Mouse (Mus musculus) kidney, postnatal 0 days (tissue): Measurements from ENCODE around the gene Depdc7. TPM values are rescaled to one million over a fixed set of nuclear protein-coding genes. Genes with fewer than 3 reads are reported as not detected.
A peak's percentile ranks its signal among the peaks of the same experiment; 100 is the strongest.

Source experiments
- ATAC-seq: fragments of 200-750 bp; cut with Nextera tagmentation; replicated peaks from 2 replicates; pipeline ENCODE4 v1.8.0; 2017; ENCODE audit warnings: low read depth, moderate number of reproducible peaks, moderate TSS enrichment, moderate library complexity; ENCODE audit not compliant: low FRiP score
- DNase-seq: peaks from one replicate; pipeline ENCODE4 v3.0.0-alpha.2; 2016; ENCODE audit warnings: low spot score
- H3K27ac ChIP-seq: fragments of 300-500 bp; sonication (generic); 2 replicates; pipeline ENCODE4 v1.5.1; 2014; ENCODE audit warnings: mild to moderate bottlenecking
- H3K27me3 ChIP-seq: fragments of 300-500 bp; sonication (generic); 2 replicates; pipeline ENCODE4 v1.6.1; 2014; ENCODE audit warnings: low read length, mixed read lengths; ENCODE audit not compliant: insufficient read depth
- H3K36me3 ChIP-seq: fragments of 300-500 bp; sonication (generic); 2 replicates; pipeline ENCODE4 v1.6.1; 2014; ENCODE audit warnings: low read length, mixed read lengths; ENCODE audit not compliant: insufficient read depth
- H3K4me1 ChIP-seq: fragments of 300-500 bp; sonication (generic); replicated peaks from 2 replicates; pipeline ENCODE4 v1.6.1; 2014; ENCODE audit warnings: antibody characterized with exemption, low read length, mixed read lengths; ENCODE audit not compliant: insufficient read depth
- H3K4me2 ChIP-seq: fragments of 300-500 bp; sonication (generic); 2 replicates; pipeline ENCODE4 v1.6.1; 2014; ENCODE audit warnings: mild to moderate bottlenecking, low read length, moderate library complexity, mixed read lengths
- H3K4me3 ChIP-seq: fragments of 300-500 bp; sonication (generic); replicated peaks from 2 replicates; pipeline ENCODE4 v1.5.1; 2014; ENCODE audit warnings: low read depth, low read length
- H3K9ac ChIP-seq: fragments of 300-500 bp; sonication (generic); 2 replicates; pipeline ENCODE4 v1.6.1; 2014; ENCODE audit warnings: low read depth, low read length
- H3K9me3 ChIP-seq: fragments of 300-500 bp; sonication (generic); replicated peaks from 2 replicates; pipeline ENCODE4 v1.6.1; 2016; ENCODE audit warnings: low read length, inconsistent platforms, mixed read lengths
- CTCF ChIP-seq: IDR thresholded peaks from 2 replicates; pipeline ENCODE4 v1.5.1; 2016; ENCODE audit warnings: antibody characterized with exemption, low read depth, mild to moderate bottlenecking, moderate library complexity
- WGBS: fragments of 180-500 bp; shearing (Covaris S2); extraction: QIAGEN DNeasy Blood & Tissue Kit; methylation state at CpG from one replicate; pipeline ENCODE4 v1.1.7; 2014; 5-methylcytosine and 5-hydroxymethylcytosine counted together
- polyA plus RNA-seq: library from polyadenylated mRNA; unstranded; fragments of >200 nt; fragmentation: Nextera tagmentation; extraction: Ambion mirVana; gene quantifications from 2 replicates; pipeline ENCODE4 v1.2.1, GENCODE M21; 2015

The Depdc7 gene
- polyA plus RNA-seq, 1 experiment from 2014 or later, result 27.5 TPM

GRCm38 (mm10) chr2:104746251-104746650 lies 3.6 kb upstream of the Depdc7 start:
- no peak for ATAC-seq
- DNase-seq, result no peak
- no peak overlapping the region for H3K4me2 ChIP-seq
- H3K9ac ChIP-seq, result no peak overlapping the region
- peaks cover 10% of the 10 kb centered on the region; the same call in 1 of the 2 replicates for H3K4me1 ChIP-seq
- no peak for TF ChIP-seq CTCF
- H3K27ac ChIP-seq, result no peak overlapping the region
- no peaks in the 10 kb centered on the region for H3K9me3 ChIP-seq
- 54% methylated on average over 8 of the region's 8 CpGs for WGBS
- no peaks in the 10 kb centered on the region for H3K36me3 ChIP-seq
- H3K27me3 ChIP-seq, result no peaks in the 10 kb centered on the region
- H3K4me3 ChIP-seq, result no peak overlapping the region

- Histone ChIP-seq H3K36me3 (no peaks in the 10 kb centered on the region), H3K4me3 (no peak overlapping the region), H3K4me1 (peaks cover 12% of the 10 kb centered on the region; the same call in 1 of the 2 replicates), H3K27ac (no peak overlapping the region), H3K4me2 (no peak overlapping the region), H3K9me3 (no peaks in the 10 kb centered on the region), H3K9ac (no peak overlapping the region), H3K27me3 (no peaks in the 10 kb centered on the region)
- 52% methylated on average over 5 of the region's 5 CpGs for WGBS
- peak; percentile 38; the same call in 1 of the 2 replicates for ATAC-seq
- peak; percentile 32; the same call in 1 of the 2 replicates for TF ChIP-seq CTCF
- no peak for DNase-seq
These were observed 1.3 kb upstream of the Depdc7 start for GRCm38 (mm10) chr2:104743971-104744370.

- H3K27ac ChIP-seq, result peak overlapping the region; percentile 85
- H3K36me3 ChIP-seq, result no peaks in the 10 kb centered on the region
- 5% methylated on average over 7 of the region's 7 CpGs for WGBS
- DNase-seq, result peak; percentile 39
- H3K9me3 ChIP-seq, result no peaks in the 10 kb centered on the region
- peak; percentile 52 for ATAC-seq
- no peaks in the 10 kb centered on the region for H3K27me3 ChIP-seq
- H3K4me3 ChIP-seq, result peak overlapping the region; percentile 73
- peaks cover 12% of the 10 kb centered on the region; the same call in 1 of the 2 replicates for H3K4me1 ChIP-seq
- no peak for TF ChIP-seq CTCF
- H3K9ac ChIP-seq, result peak overlapping the region; percentile 76
- H3K4me2 ChIP-seq, result peak overlapping the region; percentile 87
These were observed 482 bp upstream of the Depdc7 start for GRCm38 (mm10) chr2:104743160-104743559.

DNA sequence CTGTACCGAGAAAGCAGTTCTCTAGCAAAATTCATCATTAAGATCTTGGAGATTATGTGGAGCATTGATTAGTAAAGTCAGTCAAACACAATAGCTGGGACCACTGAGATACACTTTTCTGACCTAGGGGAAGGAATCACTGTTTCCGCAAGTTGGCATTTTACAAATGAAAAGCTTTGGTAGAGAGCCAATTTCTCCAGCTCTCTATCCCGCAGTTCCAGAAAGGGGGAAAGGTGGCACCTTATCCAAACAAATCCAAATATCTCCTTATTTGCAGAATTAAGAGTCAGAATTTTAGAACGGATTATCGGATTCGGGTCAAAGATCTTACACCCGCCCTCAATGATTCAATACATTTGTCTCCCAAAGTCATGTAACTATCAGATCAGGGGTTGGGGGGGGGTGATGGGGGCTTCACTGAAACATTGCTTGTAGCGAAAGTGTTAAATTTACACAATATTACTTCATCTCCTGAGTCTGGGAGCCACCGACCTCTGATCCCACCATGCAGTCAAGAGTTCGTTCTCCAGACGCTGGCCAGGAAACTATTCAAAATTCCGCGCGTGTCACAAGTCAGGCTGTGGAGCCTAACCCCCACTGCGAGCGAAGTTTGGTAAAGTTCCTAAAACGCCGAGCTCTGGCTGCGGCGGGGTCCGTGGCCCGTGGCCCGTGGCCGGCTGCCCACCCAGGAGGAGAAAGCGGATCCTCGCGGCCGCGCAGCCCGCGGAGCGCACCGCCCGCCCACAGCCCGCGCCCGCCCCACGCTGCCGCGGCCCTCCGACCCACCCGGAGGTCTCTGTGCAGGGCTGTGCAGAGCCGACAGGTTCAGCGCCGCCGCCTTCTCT lies 560 bp downstream of the Depdc7 start:
- peak overlapping the region; percentile 87 for H3K4me2 ChIP-seq
- H3K36me3 ChIP-seq, result no peaks in the 10 kb centered on the region
- H3K27ac ChIP-seq, result peak overlapping the region; percentile 85
- WGBS, result 6% methylated on average over 44 of the region's 46 CpGs
- no peaks in the 10 kb centered on the region for H3K9me3 ChIP-seq
- ATAC-seq (peak; percentile 11; the same call in 1 of the 2 replicates), DNase-seq (no peak)
- peak overlapping the region; percentile 73 for H3K4me3 ChIP-seq
- H3K9ac ChIP-seq, result peak overlapping the region; percentile 76
- no peak; the same call in 1 of the 2 replicates for TF ChIP-seq CTCF
- peaks cover 12% of the 10 kb centered on the region; the same call in 1 of the 2 replicates for H3K4me1 ChIP-seq
- H3K27me3 ChIP-seq, result no peaks in the 10 kb centered on the region

GRCm38 (mm10) chr2:104741015-104741758 lies 1.5 kb downstream of the Depdc7 start:
- Histone ChIP-seq H3K9me3 (no peaks in the 10 kb centered on the region), H3K4me2 (peak overlapping the region; percentile 87), H3K36me3 (no peaks in the 10 kb centered on the region), H3K27ac (no peak overlapping the region), H3K27me3 (no peaks in the 10 kb centered on the region), H3K4me3 (peak overlapping the region; percentile 21), H3K9ac (0 out of 2 replicates have a peak overlapping the region, but pooled peaks have one; percentile 31), H3K4me1 (peaks cover 12% of the 10 kb centered on the region; the same call in 1 of the 2 replicates)
- WGBS, result 30% methylated on average over 7 of the region's 7 CpGs
- no peak for TF ChIP-seq CTCF
- DNase-seq (peak; percentile 62), ATAC-seq (no peak)
